Mouse (Mus musculus): ENCODE data around the gene 5730596B20Rik.

Gene 5730596B20Rik

DNA sequence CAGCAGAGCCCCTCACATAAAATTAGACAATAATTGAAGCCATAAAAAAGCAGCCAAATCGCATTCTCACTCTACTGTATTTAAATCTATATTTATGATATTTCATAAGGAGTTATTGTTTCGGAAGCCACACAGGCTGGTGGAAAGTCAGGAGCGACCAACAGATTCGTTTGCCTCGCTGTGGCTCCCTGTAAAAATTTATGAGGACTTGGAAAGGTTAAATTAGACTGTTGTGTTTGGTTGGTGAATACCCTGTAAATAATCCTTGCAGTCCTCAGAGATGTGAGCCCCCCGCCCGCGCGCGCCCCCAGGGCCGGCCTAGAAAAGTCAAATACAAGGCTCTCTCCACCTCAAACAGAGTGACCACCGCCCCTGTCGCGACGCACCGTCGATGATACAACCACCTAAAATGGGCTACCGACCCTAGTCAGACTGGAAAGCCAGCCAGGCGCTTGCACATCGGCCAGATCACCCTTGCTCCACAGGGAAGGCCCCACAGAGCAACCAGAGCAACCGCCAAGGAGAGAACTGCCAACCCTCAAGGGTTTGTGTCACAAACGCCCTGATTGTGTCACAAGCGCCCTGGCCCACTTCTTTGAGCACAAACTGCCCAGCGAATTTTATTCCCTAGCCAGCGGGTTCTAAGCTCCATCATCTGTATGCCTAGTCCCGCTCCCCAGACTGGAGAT is 49.4 kb downstream of the 5730596B20Rik start:
- TF ChIP-seq GATA4 (IDR thresholded peaks at IDR 0.05; ENCODE audit: insufficient replicate concordance, low read length): no peak

DNA sequence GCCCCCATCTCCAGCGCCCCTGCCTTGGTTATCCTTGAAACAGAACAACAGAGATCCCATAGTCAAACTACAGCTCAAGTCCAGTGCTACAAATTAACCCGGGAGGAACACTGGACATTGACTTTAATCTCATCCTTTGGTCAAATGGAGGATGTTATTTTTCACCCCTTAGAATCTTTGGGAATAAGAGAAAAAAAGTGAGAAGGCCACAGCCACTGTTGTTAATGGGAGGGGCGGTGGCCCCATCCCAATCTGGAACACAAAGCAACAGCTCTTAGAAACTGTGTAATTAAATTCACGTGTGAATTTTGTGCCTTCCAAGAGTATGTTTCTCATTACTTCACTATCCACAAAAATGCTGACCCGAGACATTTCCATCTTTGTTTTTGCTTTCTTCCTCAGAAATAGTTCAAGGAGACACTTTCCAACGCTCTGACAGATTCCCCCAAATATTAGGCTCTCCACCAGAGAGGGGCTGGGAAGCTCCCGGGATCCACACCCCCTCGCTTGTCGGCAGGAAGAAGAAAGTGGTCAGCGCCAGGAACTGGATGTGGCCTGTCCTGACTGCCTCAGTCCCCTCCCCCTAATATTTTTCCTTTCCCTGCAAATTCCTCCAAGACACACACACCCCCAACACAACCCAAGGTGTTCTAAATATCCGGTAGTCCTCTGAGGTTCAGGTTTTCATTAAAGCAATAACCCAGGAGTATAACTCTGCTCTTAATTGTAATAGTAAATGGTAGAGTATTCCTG is 50.3 kb downstream of the 5730596B20Rik start:
- TF ChIP-seq GATA4 (IDR thresholded peaks at IDR 0.05; ENCODE audit: insufficient replicate concordance, low read length): no peak

DNA sequence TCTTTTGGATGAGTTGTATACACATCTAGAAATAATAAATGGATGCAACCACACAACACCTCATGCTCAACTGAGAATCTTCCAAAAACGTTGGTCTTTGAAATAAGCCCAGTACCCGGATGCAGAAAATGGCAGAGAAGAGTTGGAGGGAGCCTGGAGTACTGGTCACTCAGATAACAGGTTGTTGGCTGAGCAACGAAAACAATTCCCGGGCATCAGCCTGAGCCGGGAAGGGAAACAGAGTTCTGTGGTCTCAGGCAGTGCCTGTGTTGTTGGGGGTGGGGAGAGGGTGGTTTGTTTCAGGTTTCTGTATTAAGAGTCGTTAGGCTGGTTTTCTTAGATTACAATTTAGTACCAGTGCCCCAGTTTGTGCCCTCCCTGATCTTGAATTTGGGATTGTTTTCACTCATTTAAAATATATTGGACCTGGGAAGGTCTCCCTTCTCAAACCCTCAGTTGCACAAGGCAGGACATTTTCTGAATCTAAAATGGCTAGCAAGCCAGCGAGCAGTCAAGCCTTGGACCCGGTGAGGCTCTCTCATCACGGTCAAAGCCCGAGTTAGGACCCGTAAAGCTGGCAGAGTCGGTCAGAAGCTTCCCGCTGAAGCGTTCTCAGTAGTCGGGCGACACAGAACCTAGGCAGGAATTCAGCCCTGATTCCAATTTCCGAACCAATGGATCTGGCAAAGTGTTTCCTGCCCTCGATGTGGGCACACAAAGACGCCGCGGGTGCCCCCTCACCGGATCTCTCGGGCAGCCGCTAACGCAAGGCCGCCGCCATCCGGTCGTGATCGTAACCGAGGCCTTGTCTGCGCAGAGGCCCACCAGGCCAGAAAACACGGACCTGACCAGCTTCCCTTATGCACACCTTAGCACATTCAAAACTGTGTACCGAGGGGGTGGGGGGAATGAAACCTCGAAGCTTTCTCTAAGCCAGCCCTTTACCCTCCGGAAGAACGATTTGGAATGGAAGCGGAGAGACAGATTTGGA is 51.5 kb downstream of the 5730596B20Rik start:
- TF ChIP-seq GATA4 (IDR thresholded peaks at IDR 0.05; ENCODE audit: insufficient replicate concordance, low read length): no peak

DNA sequence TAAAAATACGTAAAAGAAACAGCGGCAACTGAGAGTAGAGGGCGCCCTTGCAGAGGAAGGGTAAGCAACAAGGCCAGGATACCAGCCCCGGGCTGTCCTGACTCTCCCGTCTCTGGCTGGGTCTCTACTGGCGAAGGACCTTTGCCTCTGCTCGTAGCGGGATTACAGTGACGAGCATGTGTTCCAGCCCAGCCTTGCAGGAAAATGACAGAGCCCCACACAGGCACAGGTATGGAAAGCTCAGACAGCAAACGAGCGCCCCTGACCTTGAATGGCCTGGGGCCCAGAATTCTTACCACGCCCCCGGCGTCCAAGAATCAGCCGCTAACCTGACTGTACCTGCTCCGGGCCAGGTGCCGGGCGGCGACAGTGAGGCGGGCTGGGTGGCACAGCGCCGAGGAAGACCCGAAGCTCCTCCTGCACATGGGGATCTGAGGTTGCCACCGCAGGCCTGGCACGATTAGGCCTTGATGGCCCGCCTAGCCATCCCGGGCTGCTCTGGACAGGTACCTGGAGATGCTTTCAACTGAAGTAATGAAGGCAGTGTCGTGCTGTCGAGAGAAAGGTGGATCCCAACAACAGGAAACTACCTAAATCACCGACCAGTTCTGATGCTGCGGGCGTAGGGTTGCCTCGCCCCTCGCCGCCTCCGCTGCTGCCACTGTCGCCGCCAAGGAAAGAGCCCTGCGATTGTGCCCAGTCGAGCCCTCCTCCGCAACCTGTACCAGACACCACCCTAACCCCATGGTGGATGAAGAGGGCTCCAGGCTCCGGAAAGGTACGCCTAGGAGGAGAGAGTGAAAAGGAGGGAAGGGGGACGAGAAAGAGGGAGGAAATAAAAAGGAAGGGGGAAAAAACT is 52.5 kb downstream of the 5730596B20Rik start:
- TF ChIP-seq GATA4 (IDR thresholded peaks at IDR 0.05; ENCODE audit: insufficient replicate concordance, low read length): no peak

Measured in liver, adult (tissue).